Mouse (Mus musculus): ENCODE results near the gene Zfp853.

Zfp853 gene

DNA sequence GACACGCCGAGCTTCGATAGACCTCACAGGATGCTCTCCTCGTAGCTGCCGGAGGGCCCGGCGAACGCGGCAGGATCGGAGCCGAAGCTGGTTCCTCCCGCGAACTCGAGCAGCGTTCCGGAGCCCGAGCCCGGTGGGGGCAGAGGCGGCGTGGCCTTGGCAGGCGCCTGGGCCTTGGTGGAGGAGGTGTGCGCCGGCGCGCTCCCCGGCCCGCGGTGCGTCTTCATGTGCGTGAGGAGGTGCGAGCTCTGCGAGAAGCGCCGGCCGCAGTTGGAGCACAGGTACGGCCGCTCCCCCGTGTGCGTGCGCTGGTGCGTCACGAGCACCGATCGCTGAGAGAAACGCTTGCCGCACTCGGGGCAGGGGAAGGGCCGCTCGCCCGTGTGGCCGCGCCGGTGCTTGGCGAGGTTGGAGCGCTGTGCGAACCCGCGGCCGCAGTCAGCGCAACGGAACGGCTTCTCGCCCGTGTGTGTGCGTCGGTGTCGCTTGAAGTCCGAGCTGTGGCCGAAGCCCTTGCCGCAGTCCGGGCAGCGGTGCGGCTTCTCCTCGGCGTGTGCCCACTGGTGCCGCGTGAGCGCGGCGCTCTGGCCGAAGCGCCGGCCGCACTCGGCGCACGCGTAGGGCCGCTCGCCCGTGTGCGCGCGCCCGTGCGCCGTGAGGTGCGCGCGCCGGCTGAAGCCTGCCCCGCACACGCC is 40.1 kb downstream of the Zfp853 start:
- DNase-seq (ENCODE audit: low read depth, low spot score) = peak; percentile 29

DNA sequence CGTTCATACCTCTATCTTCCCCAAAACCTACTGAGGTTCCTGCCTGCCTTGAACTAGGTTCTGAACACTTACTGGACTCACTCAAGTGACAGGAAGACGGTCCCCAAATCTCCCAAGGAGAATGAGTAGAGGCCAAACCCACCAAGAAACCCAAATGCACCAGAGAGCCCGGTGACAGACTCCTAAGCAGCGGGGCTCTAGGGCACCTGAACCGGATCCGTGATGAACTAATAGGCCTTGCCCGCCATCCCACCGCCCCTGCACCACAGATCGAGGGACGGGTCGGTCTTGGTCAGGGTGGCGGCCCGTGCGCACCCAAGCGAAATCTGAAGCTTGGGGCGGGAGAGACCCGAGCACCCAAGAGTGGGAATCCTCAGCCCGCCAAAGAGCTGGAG is 40.6 kb downstream of the Zfp853 start:
- DNase-seq (ENCODE audit: low read depth, low spot score) = no peak

DNA sequence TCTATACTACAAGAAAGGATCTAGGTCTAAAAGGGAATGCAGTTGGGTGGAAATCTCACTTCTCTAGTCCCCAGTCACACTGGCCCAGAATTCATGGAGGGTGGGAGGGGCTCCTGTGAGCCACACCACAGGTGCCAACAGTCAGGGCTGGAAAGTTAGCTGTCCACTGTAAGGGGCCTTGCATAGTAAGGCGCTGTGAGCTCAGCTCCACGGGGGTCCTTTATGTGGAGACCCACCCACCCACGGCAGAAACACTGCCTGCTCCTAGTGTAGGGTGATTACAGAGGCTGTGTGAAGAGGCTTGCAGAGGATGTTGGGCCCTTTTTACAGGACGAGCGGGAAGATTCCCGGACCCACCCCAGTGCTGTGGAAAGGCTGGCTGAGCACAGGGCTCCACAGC is 41.4 kb downstream of the Zfp853 start:
- no peak for DNase-seq (ENCODE audit: low read depth, low spot score)

DNA sequence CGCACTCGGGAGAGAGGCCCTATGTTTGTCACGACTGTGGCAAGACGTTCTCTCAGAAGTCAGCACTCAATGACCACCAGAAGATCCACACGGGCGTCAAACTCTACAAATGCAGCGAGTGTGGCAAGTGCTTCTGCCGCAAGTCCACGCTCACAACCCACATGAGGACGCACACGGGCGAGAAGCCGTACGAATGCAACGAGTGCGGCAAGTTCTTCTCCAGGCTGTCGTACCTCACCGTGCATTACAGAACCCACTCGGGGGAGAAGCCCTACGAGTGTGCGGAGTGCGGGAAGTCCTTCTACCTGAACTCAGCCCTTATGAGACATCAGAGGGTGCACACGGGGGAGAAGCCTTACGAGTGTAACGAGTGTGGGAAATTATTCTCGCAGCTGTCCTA is 48.5 kb downstream of the Zfp853 start:
- DNase-seq (ENCODE audit: low read depth, low spot score) = no peak
